8 mouse cellular contexts compared by ENCODE assay signal in the genomic region with DNA sequence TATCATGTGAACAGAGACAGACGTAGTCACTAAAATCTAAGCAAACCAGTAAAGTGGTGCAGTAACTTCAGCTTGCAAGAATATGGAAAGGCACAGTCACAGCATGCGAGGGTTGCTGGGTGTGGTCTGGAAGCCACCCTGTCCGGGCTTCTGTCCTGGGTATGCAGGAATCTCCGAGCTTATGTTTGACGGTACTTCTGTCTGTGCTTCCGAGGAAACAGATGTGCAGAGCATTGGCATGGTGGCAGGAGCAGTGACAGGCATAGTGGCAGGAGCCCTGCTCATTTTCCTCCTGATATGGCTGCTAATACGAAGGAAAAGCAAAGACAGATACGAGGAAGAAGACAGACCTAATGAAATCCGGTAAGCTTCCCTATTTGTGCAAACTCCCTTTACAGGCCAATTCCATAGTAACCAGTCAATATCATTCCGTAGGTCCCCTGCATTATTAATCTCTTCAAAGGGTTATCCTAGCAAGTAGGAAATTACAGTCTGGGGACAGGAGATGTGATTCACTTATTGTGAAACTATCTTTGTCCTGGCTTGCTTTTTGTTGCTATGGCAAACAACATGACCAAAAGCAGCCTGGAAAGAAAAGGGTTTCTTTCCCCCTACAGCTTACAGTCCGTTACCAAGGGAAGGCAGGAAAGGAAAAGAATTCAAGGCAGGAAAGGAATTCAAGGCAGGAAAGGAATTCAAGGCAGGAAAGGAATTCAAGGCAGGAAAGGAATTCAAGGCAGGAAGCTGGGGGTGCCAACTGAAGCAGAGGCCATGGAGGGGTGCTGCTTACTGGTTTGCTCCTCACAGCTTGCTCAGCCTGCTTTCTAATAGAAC. TPM values are rescaled to one million over a fixed set of nuclear protein-coding genes. Genes with fewer than 3 reads are reported as not detected.
A peak's percentile ranks its signal among the peaks of the same experiment; 100 is the strongest.
DNase-seq lines count a peak whose midpoint lies in the region; ATAC-seq and TF ChIP-seq lines count a peak whose summit lies in the region.

No protein-coding gene starts in this region.

- TF ChIP-seq POLR2A in heart, adult 2 months (IDR thresholded peaks at IDR 0.05; ENCODE audit: insufficient read depth, low read depth, low read length) = no peak

- no peak overlapping the region; the same call in 1 of the 2 replicates for H3K9ac ChIP-seq in heart, adult 2 months (ENCODE audit: low read depth, low read length)
- no peak overlapping the region for H3K9ac ChIP-seq in midbrain, embryonic 12.5 days (replicated peaks)
- H3K9ac ChIP-seq in intestine, postnatal 0 days (ENCODE audit: low read depth, low read length) = no peak overlapping the region
- H3K9ac ChIP-seq in stomach, postnatal 0 days (ENCODE audit: low read length) = no peak overlapping the region

- WGBS in heart, adult 2 months = 36% methylated on average over 11 of the region's 11 CpGs
- 74% methylated on average over 11 of the region's 11 CpGs for WGBS in midbrain, embryonic 12.5 days
- 84% methylated on average over 11 of the region's 11 CpGs for WGBS in midbrain, embryonic 10.5 days
- 54% methylated on average over 11 of the region's 11 CpGs for WGBS in intestine, postnatal 0 days
- 66% methylated on average over 11 of the region's 11 CpGs for WGBS in stomach, postnatal 0 days

- H3K79me2 ChIP-seq in heart, adult 2 months (replicated peaks; ENCODE audit: control insufficient read depth, insufficient read depth, low read length) = no peaks in the 10 kb centered on the region

- H3K9me3 ChIP-seq in midbrain, embryonic 12.5 days = no peaks in the 10 kb centered on the region
- no peaks in the 10 kb centered on the region for H3K9me3 ChIP-seq in midbrain, embryonic 10.5 days (replicated peaks)
- H3K9me3 ChIP-seq in intestine, postnatal 0 days (ENCODE audit: control insufficient read depth) = no peaks in the 10 kb centered on the region
- H3K9me3 ChIP-seq in stomach, postnatal 0 days (ENCODE audit: control insufficient read depth, low read length) = no peaks in the 10 kb centered on the region

- H3K27me3 ChIP-seq in heart, adult 2 months (ENCODE audit: control insufficient read depth, insufficient read depth, low read length) = no peaks in the 10 kb centered on the region
- peaks cover 11% of the 10 kb centered on the region for H3K27me3 ChIP-seq in midbrain, embryonic 12.5 days
- peaks cover 21% of the 10 kb centered on the region; the same call in 1 of the 2 replicates for H3K27me3 ChIP-seq in midbrain, embryonic 10.5 days (ENCODE audit: low read depth, poor library complexity, severe bottlenecking)
- H3K27me3 ChIP-seq in intestine, postnatal 0 days (replicated peaks; ENCODE audit: control insufficient read depth, insufficient read depth, low read length) = no peaks in the 10 kb centered on the region
- H3K27me3 ChIP-seq in stomach, postnatal 0 days (ENCODE audit: control insufficient read depth, insufficient read depth, low read length) = no peaks in the 10 kb centered on the region

- no peak for ATAC-seq in midbrain, embryonic 12.5 days (ENCODE audit: low FRiP score, low read depth)
- no peak for ATAC-seq in intestine, postnatal 0 days
- ATAC-seq in stomach, postnatal 0 days (ENCODE audit: low FRiP score, low TSS enrichment) = no peak

- TF ChIP-seq EP300 in heart, adult 2 months (IDR thresholded peaks at IDR 0.05; ENCODE audit: insufficient read depth, low read depth, low read length) = no peak
- TF ChIP-seq EP300 in stomach, postnatal 0 days (optimal IDR thresholded peaks at IDR 0.05) = no peak

- no peak for DNase-seq in heart, adult 2 months
- DNase-seq in heart, postnatal 36 days = no peak
- no peak for DNase-seq in midbrain, embryonic 10.5 days (ENCODE audit: low spot score)
- no peak for DNase-seq in stomach, postnatal 0 days (ENCODE audit: low spot score)
- no peak for DNase-seq in retina, embryonic 14.5 days (ENCODE audit: low spot score)
- no peak for DNase-seq in embryo, embryonic 11 days

- peak overlapping the region; percentile 92 for H3K27ac ChIP-seq in heart, adult 2 months
- 0 out of 2 replicates have a peak overlapping the region, but pooled peaks have one; percentile 21 for H3K27ac ChIP-seq in midbrain, embryonic 12.5 days (replicated peaks)
- H3K27ac ChIP-seq in midbrain, embryonic 10.5 days (replicated peaks) = no peak overlapping the region
- H3K27ac ChIP-seq in intestine, postnatal 0 days (ENCODE audit: low read depth, low read length) = peak overlapping the region; percentile 83
- H3K27ac ChIP-seq in stomach, postnatal 0 days (replicated peaks) = peak overlapping the region; percentile 89

- intact Hi-C loops in heart, adult 2 months (cut with DNase I) = loop anchor here (2.0 kb wide), 1 partner anchor 24 kb away; no protein-coding TSS in a partner anchor
- intact Hi-C loops in heart, postnatal 36 days (cut with DNase I) = no loop called here

- H3K4me3 ChIP-seq in heart, adult 2 months = no peak overlapping the region
- no peak overlapping the region for H3K4me3 ChIP-seq in midbrain, embryonic 12.5 days
- no peak overlapping the region for H3K4me3 ChIP-seq in midbrain, embryonic 10.5 days
- no peak overlapping the region for H3K4me3 ChIP-seq in intestine, postnatal 0 days (ENCODE audit: low read depth, low read length)
- H3K4me3 ChIP-seq in stomach, postnatal 0 days (ENCODE audit: low read depth, low read length) = no peak overlapping the region

- H3K4me1 ChIP-seq in heart, adult 2 months (ENCODE audit: control insufficient read depth, insufficient read depth, low read length) = peaks cover 16% of the 10 kb centered on the region
- peaks cover 32% of the 10 kb centered on the region for H3K4me1 ChIP-seq in midbrain, embryonic 12.5 days
- peaks cover 50% of the 10 kb centered on the region for H3K4me1 ChIP-seq in midbrain, embryonic 10.5 days
- H3K4me1 ChIP-seq in intestine, postnatal 0 days (replicated peaks; ENCODE audit: control insufficient read depth, insufficient read depth, low read length) = 0 out of 2 replicates have a peak, but pooled peaks cover 6% of the 10 kb centered on the region
- 0 out of 2 replicates have a peak, but pooled peaks cover 3% of the 10 kb centered on the region for H3K4me1 ChIP-seq in stomach, postnatal 0 days (replicated peaks; ENCODE audit: control insufficient read depth, insufficient read depth)

- no peak for TF ChIP-seq CTCF in heart, adult 2 months (IDR thresholded peaks at IDR 0.05)
- no peak for TF ChIP-seq CTCF in intestine, postnatal 0 days (IDR thresholded peaks at IDR 0.05; ENCODE audit: low read depth)
- no peak for TF ChIP-seq CTCF in stomach, postnatal 0 days (IDR thresholded peaks at IDR 0.05; ENCODE audit: low read depth)

- H3K4me2 ChIP-seq in midbrain, embryonic 12.5 days (replicated peaks) = no peak overlapping the region
- H3K4me2 ChIP-seq in intestine, postnatal 0 days (replicated peaks; ENCODE audit: low read depth) = peak overlapping the region; percentile 6; the same call in 1 of the 2 replicates
- 0 out of 2 replicates have a peak overlapping the region, but pooled peaks have one; percentile 5 for H3K4me2 ChIP-seq in stomach, postnatal 0 days (replicated peaks; ENCODE audit: low read depth)

- peaks cover 8% of the 10 kb centered on the region for H3K36me3 ChIP-seq in heart, adult 2 months (ENCODE audit: control insufficient read depth, insufficient read depth, low read length)
- H3K36me3 ChIP-seq in midbrain, embryonic 12.5 days = no peaks in the 10 kb centered on the region
- peaks cover 2% of the 10 kb centered on the region; the same call in 1 of the 2 replicates for H3K36me3 ChIP-seq in midbrain, embryonic 10.5 days
- no peaks in the 10 kb centered on the region for H3K36me3 ChIP-seq in intestine, postnatal 0 days (ENCODE audit: control insufficient read depth, insufficient read depth)
- H3K36me3 ChIP-seq in stomach, postnatal 0 days (ENCODE audit: control insufficient read depth, insufficient read depth, low read length) = no peaks in the 10 kb centered on the region

RNA-seq across cellular contexts. Expression of a gene that starts 19.7 kb away (rescaled TPM):
- 1,000 to 10,000 TPM; 1,540 to 1,554 TPM for total RNA-seq in heart, adult 2 months (2021)
- 2,007 and 3,319 TPM in 2 replicates for polyA plus RNA-seq in heart, adult 2 months (2012; rRNA removed)
- total RNA-seq in heart, postnatal 36 days (2021) = 1,000 to 10,000 TPM; 1,282 to 1,390 TPM
- polyA plus RNA-seq in midbrain, embryonic 12.5 days (2016; fragmentation: Nextera tagmentation; extraction: Ambion mirVana) = 2,718 and 2,773 TPM in 2 replicates
- polyA plus RNA-seq in midbrain, embryonic 10.5 days (2016; fragmentation: Nextera tagmentation; extraction: Ambion mirVana) = 3,165 and 3,904 TPM in 2 replicates
- polyA plus RNA-seq in intestine, postnatal 0 days (2015; fragmentation: Nextera tagmentation; extraction: Ambion mirVana) = 1,042 and 1,135 TPM in 2 replicates
- 991 and 1,085 TPM in 2 replicates for polyA plus RNA-seq in stomach, postnatal 0 days (2015; fragmentation: Nextera tagmentation; extraction: Ambion mirVana)
